Mouse (Mus musculus) G1E (cell line): ENCODE measurements around the gene Cpxm1. TPM values are rescaled to one million over a fixed set of nuclear protein-coding genes. Genes with fewer than 3 reads are reported as not detected.

Experiments used
- ATAC-seq: 2 replicates; pipeline ENCODE4 v1.8.0; 2016; ENCODE audit warnings: mild to moderate bottlenecking; ENCODE audit not compliant: insufficient number of reproducible peaks, poor library complexity, low FRiP score, severe bottlenecking; ENCODE audit errors: extremely low read depth
- DNase-seq: peaks from one replicate; pipeline ENCODE4 v3.0.0; 2012; ENCODE audit warnings: low spot score
- H3K27me3 ChIP-seq: 2 replicates; pipeline ENCODE4 v1.6.1; 2012; ENCODE audit warnings: mild to moderate bottlenecking, low read length, inconsistent platforms; ENCODE audit not compliant: insufficient read depth
- H3K36me3 ChIP-seq: replicated peaks from 2 replicates; pipeline ENCODE3; 2012; ENCODE audit warnings: mild to moderate bottlenecking, inconsistent platforms
- H3K4me1 ChIP-seq: 2 replicates; pipeline ENCODE4 v1.6.1; 2012; ENCODE audit warnings: low read depth, low read length, inconsistent platforms, mixed read lengths; ENCODE audit not compliant: insufficient read depth
- H3K4me3 ChIP-seq: 2 replicates; pipeline ENCODE4 v1.5.1; 2012; ENCODE audit warnings: low read depth, mild to moderate bottlenecking, inconsistent platforms, low read length, moderate library complexity, mixed read lengths
- H3K9me3 ChIP-seq: replicated peaks from 2 replicates; pipeline ENCODE4 v1.6.1; 2012; ENCODE audit warnings: inconsistent platforms
- CTCF ChIP-seq: IDR thresholded peaks from 2 replicates; pipeline ENCODE4 v1.5.1; 2012; ENCODE audit warnings: low read depth, low read length, inconsistent platforms, mixed read lengths
- GATA1 ChIP-seq: IDR thresholded peaks from 2 replicates; pipeline ENCODE4 v1.6.1; 2012; ENCODE audit warnings: borderline replicate concordance, low read length, inconsistent platforms, mixed read lengths
- GATA2 ChIP-seq: IDR thresholded peaks from 2 replicates; pipeline ENCODE4 v1.6.1; 2012; ENCODE audit warnings: low read depth, low read length, inconsistent platforms, borderline replicate concordance
- POLR2AphosphoS5 ChIP-seq: IDR thresholded peaks from 2 replicates; pipeline ENCODE4 v1.6.1; 2012; ENCODE audit warnings: low read depth, low read length, inconsistent platforms; ENCODE audit not compliant: insufficient replicate concordance
- TAL1 ChIP-seq: conservative IDR thresholded peaks from 2 replicates; pipeline ENCODE4 v1.6.1; 2012; ENCODE audit warnings: low read depth, low read length, inconsistent platforms, mixed read lengths
- polyA plus RNA-seq: library from polyadenylated mRNA; stranded (reverse); fragments of >175 nt; gene quantifications from 2 replicates; pipeline ENCODE4 v1.2.3, GENCODE M21; 2012
- total RNA-seq, 2 experiments: library from RNA; stranded (forward) in 1 of 2; stranded (reverse) in 1 of 2; fragments of 200-1000 nt in 1 of 2; fragments of >200 nt in 1 of 2; fragmentation: Nextera tagmentation in 1 of 2; gene quantifications; 2 replicates each; pipeline ENCODE4 v1.2.3; 2014 to 2017

Cpxm1 gene
- total and polyA plus RNA-seq, 3 experiments = not detected

GRCm38 (mm10) chr2:130406178-130406577 lies 8.8 kb upstream of the Cpxm1 start, which contains the start of gene Tmem239:
TSS of gene Tmem239 (plus strand) at chr2:130406478.
- Histone ChIP-seq H3K36me3 (no peaks in the 10 kb centered on the region), H3K9me3 (no peaks in the 10 kb centered on the region), H3K4me3 (no peak within 1 kb of the TSS), H3K27me3 (peaks cover 27% of the 10 kb centered on the region), H3K4me1 (peaks cover 3% of the 10 kb centered on the region)
- ATAC-seq (no peak), DNase-seq (no peak)
- TF ChIP-seq GATA2 (no peak), GATA1 (no peak), CTCF (no peak), TAL1 (no peak), POLR2AphosphoS5 (no peak)

- no peaks in the 10 kb centered on the region for H3K9me3 ChIP-seq
- no peak for ATAC-seq
- H3K4me3 ChIP-seq = no peak within 1 kb of the TSS
- DNase-seq = no peak
- TF ChIP-seq CTCF (no peak), GATA2 (no peak)
- no peaks in the 10 kb centered on the region for H3K4me1 ChIP-seq
- no peaks in the 10 kb centered on the region for H3K36me3 ChIP-seq
- H3K27me3 ChIP-seq = peaks cover 33% of the 10 kb centered on the region
These were observed 7.6 kb upstream of the Cpxm1 start, which contains the start of the genes Gm28372 and 1700020A23Rik for GRCm38 (mm10) chr2:130404939-130405338. TSS of gene Gm28372 (plus strand) at chr2:130405239. TSS of gene 1700020A23Rik (plus strand) at chr2:130405259.

GRCm38 (mm10) chr2:130401891-130402290 lies 4.5 kb upstream of the Cpxm1 start:
- no peak for DNase-seq
- ATAC-seq = no peak
- TF ChIP-seq POLR2AphosphoS5 (no peak), TAL1 (no peak), CTCF (no peak), GATA2 (no peak), GATA1 (no peak)
- H3K27me3 ChIP-seq = peaks cover 37% of the 10 kb centered on the region
- no peaks in the 10 kb centered on the region for H3K9me3 ChIP-seq
- no peak overlapping the region for H3K4me3 ChIP-seq
- H3K36me3 ChIP-seq = no peaks in the 10 kb centered on the region
- no peaks in the 10 kb centered on the region for H3K4me1 ChIP-seq

GRCm38 (mm10) chr2:130400046-130400445 lies 2.7 kb upstream of the Cpxm1 start:
- no peaks in the 10 kb centered on the region for H3K36me3 ChIP-seq
- DNase-seq (no peak), ATAC-seq (no peak)
- H3K4me3 ChIP-seq = no peak overlapping the region
- peaks cover 39% of the 10 kb centered on the region for H3K27me3 ChIP-seq
- H3K4me1 ChIP-seq = no peaks in the 10 kb centered on the region
- TF ChIP-seq CTCF (no peak), TAL1 (no peak), POLR2AphosphoS5 (no peak), GATA2 (no peak), GATA1 (no peak)
- no peaks in the 10 kb centered on the region for H3K9me3 ChIP-seq

- Histone ChIP-seq H3K36me3 (no peaks in the 10 kb centered on the region), H3K9me3 (no peaks in the 10 kb centered on the region), H3K4me3 (no peak overlapping the region), H3K27me3 (peaks cover 55% of the 10 kb centered on the region), H3K4me1 (no peaks in the 10 kb centered on the region)
- DNase-seq (no peak), ATAC-seq (no peak)
- TF ChIP-seq GATA2 = no peak
These were observed 717 bp upstream of the Cpxm1 start for GRCm38 (mm10) chr2:130398091-130398490.

- DNase-seq (no peak), ATAC-seq (no peak)
- Histone ChIP-seq H3K4me1 (no peaks in the 10 kb centered on the region), H3K27me3 (peaks cover 65% of the 10 kb centered on the region), H3K9me3 (no peaks in the 10 kb centered on the region), H3K4me3 (no peak overlapping the region), H3K36me3 (no peaks in the 10 kb centered on the region)
- TF ChIP-seq GATA1 (no peak), GATA2 (no peak), TAL1 (no peak)
These were observed 1.7 kb downstream of the Cpxm1 start for GRCm38 (mm10) chr2:130395696-130396095.

- Histone ChIP-seq H3K4me3 (no peak overlapping the region), H3K9me3 (no peaks in the 10 kb centered on the region), H3K36me3 (no peaks in the 10 kb centered on the region), H3K4me1 (no peaks in the 10 kb centered on the region), H3K27me3 (peaks cover 72% of the 10 kb centered on the region)
- no peak for ATAC-seq
- no peak for DNase-seq
- no peak for TF ChIP-seq GATA2
- no peak for TF ChIP-seq POLR2AphosphoS5
- no peak for TF ChIP-seq CTCF
- no peak for TF ChIP-seq GATA1
- TF ChIP-seq TAL1 = no peak
These were observed 4.5 kb downstream of the Cpxm1 start for GRCm38 (mm10) chr2:130392836-130393235.
